Mouse (Mus musculus): ENCODE results near the gene Atp1a1.
A peak's percentile ranks its signal among the peaks of the same experiment; 100 is the strongest.

Gene Atp1a1

DNA sequence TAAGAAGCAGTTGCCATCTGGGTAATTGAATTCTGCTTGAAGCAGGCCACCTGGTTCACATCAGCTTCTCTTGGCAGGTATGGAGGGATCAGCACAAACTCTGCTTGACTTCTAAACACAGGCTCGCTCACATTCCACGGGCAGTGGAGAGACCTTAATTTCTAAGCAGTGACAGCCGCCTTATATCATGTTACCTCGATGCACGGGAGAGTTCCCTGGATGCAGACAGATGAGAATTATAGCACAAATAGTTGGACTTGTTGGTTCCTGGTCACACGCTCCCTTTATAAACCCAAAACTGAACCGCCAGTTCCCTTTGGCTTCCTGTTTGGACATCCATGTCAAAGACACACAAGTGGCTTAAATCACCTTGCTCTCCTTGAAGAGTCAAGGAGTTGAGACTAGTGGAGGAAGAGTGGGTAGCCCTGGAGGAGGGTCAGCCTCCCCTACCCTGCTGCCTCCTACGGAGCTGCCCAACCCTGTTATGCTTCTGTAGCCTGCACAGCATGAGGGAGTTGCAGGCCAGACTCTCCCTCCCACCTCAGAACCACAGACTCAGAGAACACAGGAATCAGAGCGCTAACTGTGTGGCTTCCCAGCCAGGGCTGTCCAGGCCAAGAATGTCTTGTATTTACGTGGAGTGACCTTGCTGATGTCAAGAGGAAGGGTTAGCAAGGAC is 7.5 kb upstream of the Atp1a1 start:
- DNase-seq (ENCODE audit: low spot score in 2 of 2) = no peak

- no peak for DNase-seq (ENCODE audit: low spot score in 2 of 2)
These were observed 6.7 kb upstream of the Atp1a1 start for GRCm38 (mm10) chr3:101611012-101611812.

GRCm38 (mm10) chr3:101609302-101609701 is 4.8 kb upstream of the Atp1a1 start:
- no peak for DNase-seq (ENCODE audit: low spot score in 2 of 2)

GRCm38 (mm10) chr3:101606861-101607455 is 2.5 kb upstream of the Atp1a1 start:
- no peak for DNase-seq (ENCODE audit: low spot score in 2 of 2)

DNA sequence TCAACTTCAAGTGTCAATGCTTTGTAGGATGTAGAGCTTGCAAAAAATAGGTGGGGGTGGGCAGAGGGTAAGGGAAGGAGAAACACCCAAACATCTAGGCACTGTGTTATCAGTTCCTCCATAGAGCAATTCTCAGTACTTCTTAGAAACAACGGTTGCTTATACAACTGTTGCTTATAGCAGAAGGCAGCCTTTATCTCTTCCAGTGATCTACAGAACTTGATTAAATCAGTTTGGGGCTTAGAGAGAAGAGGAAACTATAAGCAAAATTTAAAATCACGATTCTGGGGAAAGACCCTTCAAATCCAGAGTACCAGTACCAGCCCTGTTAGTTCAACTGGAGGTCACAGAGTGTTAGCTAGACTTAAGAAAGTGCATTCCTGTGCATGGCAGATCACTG is 1.2 kb upstream of the Atp1a1 start:
- DNase-seq (ENCODE audit: low spot score in 2 of 2) = no peak

- DNase-seq (ENCODE audit: low spot score in 2 of 2) = no peak
These were observed 807 bp upstream of the Atp1a1 start for GRCm38 (mm10) chr3:101605291-101605690.

GRCm38 (mm10) chr3:101603661-101604549 is 579 bp downstream of the Atp1a1 start:
- DNase-seq (ENCODE audit: low spot score in 2 of 2) = peak in 1 of 2 experiments; percentile 60

DNA sequence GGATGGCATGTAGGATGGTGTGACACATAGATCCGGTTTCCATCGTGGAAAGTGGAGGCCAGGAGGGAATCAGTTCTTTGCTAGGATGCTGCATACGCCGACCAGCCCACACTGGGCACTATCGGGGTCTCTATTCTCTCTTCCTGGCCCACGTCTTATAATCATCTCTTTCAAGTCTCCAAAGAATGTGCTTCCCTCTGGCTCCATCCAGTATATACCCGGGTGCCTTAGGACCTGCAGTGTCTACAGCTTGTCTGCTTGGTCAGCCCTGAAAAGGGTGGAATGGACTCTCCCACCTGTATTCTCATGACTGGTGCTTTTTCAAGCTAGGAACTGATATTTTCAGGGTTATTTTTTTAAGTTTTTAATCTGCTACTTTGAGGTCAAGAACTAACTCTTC is 1.3 kb downstream of the Atp1a1 start:
- DNase-seq (ENCODE audit: low spot score in 2 of 2) = no peak

DNA sequence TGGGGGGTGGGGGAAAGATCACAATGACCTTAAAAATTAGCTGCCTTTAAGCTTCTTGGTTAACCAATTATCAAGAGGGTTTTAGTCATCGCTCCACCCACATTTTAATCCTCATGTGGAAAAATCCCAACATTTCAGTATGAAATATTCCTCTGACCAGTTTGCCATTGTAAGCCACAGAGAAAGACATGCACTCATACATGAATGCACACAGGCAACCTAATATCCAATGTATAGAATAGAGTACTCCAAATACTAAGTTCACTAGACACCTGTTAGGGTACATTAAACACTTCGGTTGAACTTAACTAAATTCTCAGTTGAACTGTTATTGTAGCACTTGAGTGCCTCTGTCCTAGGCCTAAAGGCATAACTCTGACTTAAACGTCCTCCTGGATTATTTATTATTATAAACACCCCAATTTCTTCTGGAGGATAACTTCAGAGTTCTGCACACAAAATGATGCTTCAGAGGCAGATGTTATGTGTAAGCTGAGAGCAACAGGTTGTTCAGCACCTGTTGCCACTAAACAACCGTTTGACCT is 1.9 kb downstream of the Atp1a1 start:
- no peak for DNase-seq (ENCODE audit: low spot score in 2 of 2)

GRCm38 (mm10) chr3:101601687-101602086 is 2.8 kb downstream of the Atp1a1 start:
- no peak for DNase-seq (ENCODE audit: low spot score in 2 of 2)

- no peak for DNase-seq (ENCODE audit: low spot score in 2 of 2)
These were observed 3.4 kb downstream of the Atp1a1 start for GRCm38 (mm10) chr3:101601003-101601525.

DNA sequence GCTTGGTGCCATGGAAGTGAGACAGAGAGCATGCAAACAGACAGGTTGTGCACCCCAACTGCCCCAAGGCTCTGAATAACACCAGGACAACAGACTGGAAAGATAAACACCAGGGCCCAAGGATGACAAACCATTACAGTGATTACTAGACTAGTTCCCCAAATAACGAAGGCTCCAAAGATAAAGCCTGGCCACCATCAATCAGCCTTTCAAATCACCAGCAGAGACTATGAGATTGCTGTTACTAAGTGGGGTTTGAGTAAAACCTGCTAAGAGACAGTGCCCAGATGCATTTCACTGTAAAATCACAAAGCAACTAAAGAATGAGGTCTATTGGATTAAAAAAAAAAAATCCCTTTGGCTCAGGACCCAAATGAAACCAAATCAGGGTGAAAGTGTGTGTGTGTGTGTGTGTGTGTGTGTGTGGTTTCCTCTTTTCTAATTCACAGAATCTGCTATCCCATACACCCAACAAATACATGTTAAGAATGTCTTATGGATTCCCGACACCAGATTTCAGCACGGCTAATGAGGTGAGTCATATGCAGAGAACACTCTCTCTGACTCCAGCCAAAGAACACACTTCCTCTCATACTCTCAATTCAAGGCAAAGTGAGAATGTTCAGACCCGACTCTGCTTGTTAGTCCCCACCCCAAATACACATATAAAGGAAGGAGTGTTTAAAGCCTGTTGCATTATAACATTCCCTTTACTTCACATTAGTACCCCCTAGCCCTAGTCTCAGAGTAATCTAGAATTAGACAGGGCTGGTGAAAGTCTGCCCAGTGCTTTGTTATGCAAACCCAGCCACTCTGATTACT is 4.4 kb downstream of the Atp1a1 start:
- no peak for DNase-seq (ENCODE audit: low spot score in 2 of 2)

GRCm38 (mm10) chr3:101599191-101599919 is 5.1 kb downstream of the Atp1a1 start:
- no peak for DNase-seq (ENCODE audit: low spot score in 2 of 2)

DNA sequence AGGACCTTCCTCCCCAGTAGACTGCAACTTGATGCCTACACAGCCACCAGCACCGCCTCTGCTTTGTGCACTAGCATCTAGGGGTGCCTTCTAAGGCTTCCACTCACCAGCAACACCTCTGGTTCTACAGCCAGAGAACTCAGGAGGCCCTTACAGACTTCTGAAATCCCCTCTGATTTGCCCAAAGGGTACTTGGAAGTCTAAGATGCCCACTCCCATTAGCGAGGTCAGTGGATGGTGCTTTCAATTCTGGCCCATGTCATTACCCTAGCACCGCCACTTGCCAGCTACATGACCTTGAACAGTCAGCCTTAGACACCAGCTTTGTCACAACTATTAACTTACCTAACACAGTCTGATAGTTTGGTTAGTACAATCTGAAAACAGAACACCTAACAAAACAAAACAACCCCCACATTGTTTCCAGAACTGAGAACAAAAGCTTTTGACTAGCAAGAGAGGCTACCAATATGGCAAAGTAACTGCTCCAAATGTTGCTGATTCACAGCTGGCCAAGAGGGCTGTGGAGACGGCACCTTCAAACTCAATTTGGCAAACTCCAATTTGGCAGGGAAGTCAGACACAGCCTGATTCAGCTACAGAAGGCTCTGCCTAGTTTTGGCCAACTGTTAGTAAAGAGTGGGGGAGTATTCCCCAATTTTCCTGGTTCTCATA is 6.1 kb downstream of the Atp1a1 start:
- DNase-seq (ENCODE audit: low spot score in 2 of 2) = no peak

DNA sequence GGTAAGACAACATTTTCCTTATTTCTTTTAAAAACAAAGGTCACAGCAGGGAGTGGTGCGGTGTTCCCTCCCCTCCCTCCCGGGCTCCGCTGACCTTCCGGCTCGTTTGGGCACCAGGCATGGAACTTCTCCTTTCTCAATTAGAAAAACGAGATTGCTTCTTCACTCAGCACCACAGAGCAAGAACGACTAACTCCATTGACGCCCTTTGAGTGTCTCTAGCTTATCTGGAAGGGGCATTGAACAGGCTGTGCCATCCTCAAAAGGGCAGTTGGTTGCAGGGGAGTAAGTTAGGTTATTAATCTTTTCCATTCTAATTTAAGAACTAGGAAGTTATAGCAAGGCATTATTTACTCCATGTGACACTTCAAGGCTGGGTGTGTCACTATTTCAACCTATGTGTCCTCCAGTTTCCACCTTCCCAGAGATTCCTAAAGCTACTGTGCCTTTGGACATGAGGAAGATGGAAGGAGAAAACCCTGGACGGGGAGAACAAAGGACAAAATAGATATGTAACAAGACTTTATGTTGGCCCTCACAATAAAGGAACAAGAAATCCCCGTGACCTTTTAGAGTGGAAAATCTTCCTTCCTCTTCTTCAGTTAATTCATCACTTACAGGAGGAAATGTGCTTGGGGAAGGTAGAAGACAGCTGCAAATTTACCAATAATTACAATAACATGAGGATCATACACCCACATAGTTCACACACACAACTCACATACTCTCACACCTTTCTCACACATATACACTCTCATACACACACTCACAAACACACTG is 7.0 kb downstream of the Atp1a1 start:
- DNase-seq (ENCODE audit: low spot score in 2 of 2) = no peak

DNA sequence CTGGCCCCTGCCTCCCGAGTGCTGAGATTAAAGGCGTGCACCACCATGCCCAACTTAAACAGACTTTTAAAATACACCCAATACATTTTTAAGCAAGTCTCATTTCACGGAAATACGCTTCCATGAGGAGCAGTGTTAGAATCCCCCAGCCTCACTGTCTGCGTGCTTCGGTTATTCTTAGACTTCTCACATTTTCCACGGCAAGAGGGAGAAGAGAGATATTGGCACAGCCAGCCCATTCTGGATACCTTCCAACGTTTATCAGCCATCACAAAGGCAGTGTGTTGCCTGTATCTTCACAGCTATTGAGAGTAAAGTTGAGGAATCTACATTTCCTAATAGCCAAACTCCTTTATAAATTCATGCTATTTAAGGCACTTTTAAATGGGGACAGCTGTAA is 7.8 kb downstream of the Atp1a1 start:
- no peak for DNase-seq (ENCODE audit: low spot score in 2 of 2)

DNA sequence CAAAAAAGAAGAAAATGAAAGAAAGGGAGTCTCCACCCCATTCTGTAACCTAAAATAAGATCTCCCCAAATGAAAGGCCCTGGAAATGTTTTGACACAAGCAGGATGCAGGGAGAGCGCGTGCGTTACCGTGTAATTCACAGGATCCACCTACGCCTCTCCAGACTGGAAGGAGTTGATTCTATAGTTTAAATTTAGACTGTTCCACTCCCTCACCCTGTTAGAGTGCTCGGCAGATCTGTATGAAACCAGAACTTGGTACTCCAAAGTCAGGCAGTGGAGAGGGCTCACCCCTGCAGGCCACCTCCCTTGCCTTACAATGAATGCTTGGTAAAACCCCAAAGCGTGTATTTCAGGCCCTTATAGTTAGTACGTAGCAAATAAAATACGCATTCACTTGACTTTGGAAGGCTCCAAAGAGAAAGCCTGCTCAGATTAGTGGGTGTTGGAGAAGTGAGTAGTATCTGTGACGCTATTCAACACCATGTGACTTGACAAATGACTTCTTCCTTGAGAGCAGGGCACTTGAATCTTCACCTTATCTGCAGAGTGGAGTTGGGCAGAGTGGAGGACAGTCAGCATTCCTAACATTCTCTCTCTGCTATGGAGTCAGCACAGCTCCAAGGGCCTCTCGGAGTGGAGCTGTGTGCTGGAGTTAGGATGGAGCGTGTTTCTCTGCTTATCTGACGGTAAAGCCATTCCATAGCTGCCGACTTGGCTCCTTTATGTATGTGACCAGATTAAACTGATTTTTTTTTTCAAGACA is 8.4 kb downstream of the Atp1a1 start:
- DNase-seq (ENCODE audit: low spot score in 2 of 2) = peak; percentile 79 to 81

GRCm38 (mm10) chr3:101594982-101595381 is 9.5 kb downstream of the Atp1a1 start:
- DNase-seq (ENCODE audit: low spot score in 2 of 2) = no peak
